Mouse (Mus musculus) midbrain, embryonic 14.5 days (tissue): ENCODE results near the gene Gna11. TPM values are rescaled to one million over a fixed set of nuclear protein-coding genes. Genes with fewer than 3 reads are reported as not detected.

Experiments
- ATAC-seq: fragments of 200-750 bp; cut with Nextera tagmentation; 2 replicates; pipeline ENCODE4 v1.8.0; 2017; ENCODE audit warnings: moderate number of reproducible peaks, moderate library complexity; ENCODE audit not compliant: low FRiP score, low TSS enrichment
- DNase-seq: peaks from one replicate; pipeline ENCODE4 v3.0.0-alpha.2; 2015
- H3K27ac ChIP-seq: fragments of 300-500 bp; sonication (generic); replicated peaks from 2 replicates; pipeline ENCODE4 v1.5.1; 2014; ENCODE audit warnings: mild to moderate bottlenecking, low read depth, low read length, moderate library complexity
- H3K27me3 ChIP-seq: fragments of 300-500 bp; sonication (generic); 2 replicates; pipeline ENCODE4 v1.6.1; 2014; ENCODE audit warnings: low read length, control low read depth, mixed read lengths; ENCODE audit not compliant: control insufficient read depth, insufficient read depth
- H3K36me3 ChIP-seq: fragments of 300-500 bp; sonication (generic); 2 replicates; pipeline ENCODE4 v1.6.1; 2014; ENCODE audit warnings: low read length, control low read depth; ENCODE audit not compliant: control insufficient read depth, insufficient read depth
- H3K4me1 ChIP-seq: fragments of 300-500 bp; sonication (generic); 2 replicates; pipeline ENCODE4 v1.6.1; 2014; ENCODE audit warnings: mild to moderate bottlenecking, antibody characterized with exemption, low read length, control low read depth; ENCODE audit not compliant: control insufficient read depth, insufficient read depth
- H3K4me2 ChIP-seq: fragments of 300-500 bp; sonication (generic); 2 replicates; pipeline ENCODE4 v1.6.1; 2014; ENCODE audit warnings: mild to moderate bottlenecking, low read length, moderate library complexity
- H3K4me3 ChIP-seq: fragments of 300-500 bp; sonication (generic); replicated peaks from 2 replicates; pipeline ENCODE4 v1.5.1; 2014; ENCODE audit warnings: low read depth, low read length
- H3K9ac ChIP-seq: fragments of 300-500 bp; sonication (generic); replicated peaks from 2 replicates; pipeline ENCODE4 v1.6.1; 2014; ENCODE audit warnings: mild to moderate bottlenecking, low read length, moderate library complexity
- H3K9me3 ChIP-seq: fragments of 300-500 bp; sonication (generic); 2 replicates; pipeline ENCODE4 v1.6.1; 2016; ENCODE audit warnings: low read length, control low read depth, mixed read lengths; ENCODE audit not compliant: control insufficient read depth
- WGBS: fragments of 180-500 bp; shearing (Covaris S2); extraction: QIAGEN DNeasy Blood & Tissue Kit; methylation state at CpG from one replicate; pipeline ENCODE4 v1.1.7; 2014; 5-methylcytosine and 5-hydroxymethylcytosine counted together
- polyA plus RNA-seq: library from polyadenylated mRNA; unstranded; fragments of >200 nt; fragmentation: Nextera tagmentation; extraction: Ambion mirVana; gene quantifications from 2 replicates; pipeline ENCODE4 v1.2.1, GENCODE M21; 2014

Gna11 gene
- polyA plus RNA-seq, 1 experiment from 2014 or later, result 86.7 TPM

DNA sequence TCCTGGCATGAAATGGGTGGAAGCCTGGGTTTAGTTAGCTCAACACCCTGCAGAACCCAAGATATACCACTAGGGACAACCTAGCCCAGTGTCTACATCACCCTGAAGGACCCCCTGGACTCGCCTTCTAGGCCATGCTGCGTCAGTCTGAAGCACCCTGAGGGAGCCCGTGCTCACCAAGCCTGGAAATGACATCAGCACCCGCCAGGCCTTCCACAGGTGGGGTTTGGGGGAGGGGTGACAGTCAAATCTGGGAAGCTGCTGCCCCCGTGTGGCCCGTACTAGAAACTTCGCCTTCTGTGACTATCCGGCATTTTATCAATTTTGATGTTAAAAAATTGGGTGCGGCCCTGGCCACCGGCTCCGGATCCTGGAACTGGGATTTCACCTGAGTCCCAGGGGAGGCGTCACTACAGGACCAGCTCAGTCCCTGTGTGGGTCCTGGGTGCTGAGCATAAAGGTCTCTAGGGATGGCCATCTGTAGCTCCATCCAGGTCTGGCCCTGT is 6.7 kb upstream of the Gna11 start:
- no peak overlapping the region for H3K27ac ChIP-seq

DNA sequence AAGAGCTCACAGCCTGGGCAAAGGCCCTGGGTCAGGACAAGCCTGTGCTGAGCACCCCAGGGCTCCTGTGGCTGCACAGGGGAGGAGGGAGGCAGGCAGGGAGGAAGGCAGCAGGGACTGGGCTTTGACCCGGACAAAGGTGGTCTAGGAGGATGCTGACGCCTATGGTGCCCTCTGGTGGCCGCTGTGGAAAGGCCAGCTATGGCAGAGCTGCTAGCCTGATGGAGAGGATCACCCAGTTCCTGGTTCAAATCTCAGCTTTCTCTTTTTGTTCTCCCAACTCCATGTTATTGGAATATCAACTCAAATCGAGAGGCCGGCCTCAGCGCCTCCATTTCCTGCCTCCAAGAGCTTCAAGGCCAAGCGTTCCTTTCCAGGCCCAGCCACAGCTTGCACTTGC is 5.3 kb upstream of the Gna11 start:
- ATAC-seq (no peak), DNase-seq (peak; percentile 70)
- Histone ChIP-seq H3K36me3 (no peaks in the 10 kb centered on the region), H3K9ac (no peak overlapping the region), H3K4me1 (0 out of 2 replicates have a peak, but pooled peaks cover 4% of the 10 kb centered on the region), H3K9me3 (no peaks in the 10 kb centered on the region), H3K4me3 (no peak overlapping the region), H3K27me3 (no peaks in the 10 kb centered on the region; the same call in 1 of the 2 replicates), H3K4me2 (no peak overlapping the region), H3K27ac (no peak overlapping the region)
- WGBS, result 17% methylated on average over 7 of the region's 7 CpGs

More for the DNA sequence above, 6.7 kb upstream of the Gna11 start:
- H3K4me2 ChIP-seq, result peak overlapping the region; percentile 25; the same call in 1 of the 2 replicates
- no peak overlapping the region for H3K4me3 ChIP-seq
- WGBS, result 6% methylated on average over 12 of the region's 12 CpGs
- peak; percentile 83 for ATAC-seq
- DNase-seq, result peak; percentile 92
- no peaks in the 10 kb centered on the region for H3K4me1 ChIP-seq
- H3K9ac ChIP-seq, result no peak overlapping the region; the same call in 1 of the 2 replicates
- no peaks in the 10 kb centered on the region for H3K9me3 ChIP-seq
- no peaks in the 10 kb centered on the region for H3K36me3 ChIP-seq
- H3K27me3 ChIP-seq, result no peaks in the 10 kb centered on the region; the same call in 1 of the 2 replicates

DNA sequence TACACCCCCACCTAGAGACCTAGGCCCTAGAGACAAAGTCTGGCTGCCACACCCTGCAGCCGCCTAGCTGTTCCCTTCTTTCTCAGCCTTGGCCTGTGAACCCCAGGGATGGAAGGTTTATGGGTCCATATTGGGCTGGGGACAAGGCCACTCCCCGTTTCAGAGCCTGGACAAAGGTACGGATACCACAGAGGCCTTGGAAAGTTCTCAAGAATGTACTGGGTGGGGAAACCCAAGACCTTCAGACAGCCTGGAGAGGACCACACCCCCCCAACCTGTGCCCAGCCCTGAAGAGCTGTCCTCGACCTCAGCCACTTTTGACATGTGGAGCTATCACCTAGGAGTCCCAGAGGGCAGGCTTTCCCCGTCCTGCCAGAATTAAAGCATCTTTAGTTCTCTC is 4.0 kb upstream of the Gna11 start:
- Histone ChIP-seq H3K9ac (no peak overlapping the region), H3K27me3 (no peaks in the 10 kb centered on the region; the same call in 1 of the 2 replicates)
- ATAC-seq, result no peak

GRCm38 (mm10) chr10:81546788-81547571 is 2.0 kb upstream of the Gna11 start:
- ATAC-seq (no peak), DNase-seq (no peak)
- Histone ChIP-seq H3K27ac (no peak overlapping the region), H3K4me2 (no peak overlapping the region), H3K9me3 (no peaks in the 10 kb centered on the region), H3K9ac (0 out of 2 replicates have a peak overlapping the region, but pooled peaks have one; percentile 20), H3K4me1 (peaks cover 20% of the 10 kb centered on the region), H3K4me3 (no peak overlapping the region), H3K27me3 (no peaks in the 10 kb centered on the region; the same call in 1 of the 2 replicates), H3K36me3 (no peaks in the 10 kb centered on the region)
- 92% methylated on average over 13 of the region's 13 CpGs for WGBS

More for the DNA sequence above, 4.0 kb upstream of the Gna11 start:
- 70% methylated on average over 5 of the region's 5 CpGs for WGBS
- peaks cover 5% of the 10 kb centered on the region for H3K4me1 ChIP-seq
- H3K4me2 ChIP-seq, result no peak overlapping the region
- H3K36me3 ChIP-seq, result no peaks in the 10 kb centered on the region
- no peak overlapping the region for H3K27ac ChIP-seq
- no peak overlapping the region for H3K4me3 ChIP-seq
- H3K9me3 ChIP-seq, result no peaks in the 10 kb centered on the region
- no peak for DNase-seq

- no peak for DNase-seq
- H3K27ac ChIP-seq, result no peak overlapping the region
- H3K4me1 ChIP-seq, result peaks cover 24% of the 10 kb centered on the region
- H3K4me2 ChIP-seq, result no peak overlapping the region
- no peak overlapping the region for H3K4me3 ChIP-seq
- WGBS, result 80% methylated on average over 5 of the region's 5 CpGs
- no peak overlapping the region for H3K9ac ChIP-seq
- H3K9me3 ChIP-seq, result no peaks in the 10 kb centered on the region
- H3K36me3 ChIP-seq, result no peaks in the 10 kb centered on the region
- no peaks in the 10 kb centered on the region; the same call in 1 of the 2 replicates for H3K27me3 ChIP-seq
- no peak for ATAC-seq
Observed at GRCm38 (mm10) chr10:81546332-81546731, 1.3 kb upstream of the Gna11 start.

DNA sequence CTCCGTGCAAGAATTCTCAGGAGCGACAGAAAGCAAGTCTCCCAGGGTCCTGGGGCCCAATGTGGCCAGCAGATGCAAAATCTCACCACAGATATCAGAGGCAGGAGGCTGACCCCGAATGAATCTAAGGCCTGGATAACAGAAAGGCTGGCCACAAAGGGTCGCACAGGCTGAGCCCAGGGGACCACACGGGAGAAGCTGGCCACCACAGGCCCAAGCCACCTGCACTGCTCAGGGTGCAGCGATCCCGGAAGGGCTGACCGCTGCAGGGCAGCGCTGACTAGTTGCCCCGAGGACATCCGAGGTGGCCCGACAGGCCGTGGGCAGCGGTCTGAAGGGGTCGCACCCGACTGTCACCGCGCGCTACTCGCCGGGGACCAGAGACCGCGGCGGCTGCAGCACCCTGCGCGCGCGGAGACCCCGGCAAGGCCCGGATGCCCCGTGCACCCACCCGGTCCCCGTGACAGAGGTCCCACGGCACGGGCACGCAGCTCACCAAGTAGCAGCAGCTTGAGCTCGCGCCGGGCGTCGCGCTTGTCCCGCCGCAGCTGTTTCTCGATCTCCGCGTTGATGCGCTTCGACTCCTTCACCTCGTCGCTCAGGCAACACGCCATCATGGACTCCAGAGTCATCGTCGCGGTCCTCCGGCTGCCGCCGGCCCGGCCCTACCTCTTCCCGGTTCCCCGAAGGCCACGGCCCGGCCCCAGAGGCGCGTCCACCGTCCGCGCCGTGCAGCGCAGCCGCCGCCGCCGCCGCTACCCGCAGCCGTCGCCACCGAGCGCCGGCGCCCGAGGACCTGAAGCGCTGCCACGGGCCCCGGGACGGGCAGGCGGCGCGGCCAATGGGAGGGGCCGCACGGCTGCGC is 462 bp downstream of the Gna11 start:
- peak overlapping the region; percentile 93 for H3K27ac ChIP-seq
- 0 out of 2 replicates have a peak, but pooled peaks have one; percentile 1 for ATAC-seq
- H3K36me3 ChIP-seq, result 0 out of 2 replicates have a peak, but pooled peaks cover 3% of the 10 kb centered on the region
- WGBS, result under 1% methylated on average over 90 of the region's 93 CpGs
- peaks cover 24% of the 10 kb centered on the region for H3K4me1 ChIP-seq
- peak overlapping the region; percentile 91 for H3K9ac ChIP-seq
- peak overlapping the region; percentile 91 for H3K4me3 ChIP-seq
- no peaks in the 10 kb centered on the region for H3K9me3 ChIP-seq
- DNase-seq, result no peak
- H3K4me2 ChIP-seq, result peak overlapping the region; percentile 95
- no peaks in the 10 kb centered on the region for H3K27me3 ChIP-seq

DNA sequence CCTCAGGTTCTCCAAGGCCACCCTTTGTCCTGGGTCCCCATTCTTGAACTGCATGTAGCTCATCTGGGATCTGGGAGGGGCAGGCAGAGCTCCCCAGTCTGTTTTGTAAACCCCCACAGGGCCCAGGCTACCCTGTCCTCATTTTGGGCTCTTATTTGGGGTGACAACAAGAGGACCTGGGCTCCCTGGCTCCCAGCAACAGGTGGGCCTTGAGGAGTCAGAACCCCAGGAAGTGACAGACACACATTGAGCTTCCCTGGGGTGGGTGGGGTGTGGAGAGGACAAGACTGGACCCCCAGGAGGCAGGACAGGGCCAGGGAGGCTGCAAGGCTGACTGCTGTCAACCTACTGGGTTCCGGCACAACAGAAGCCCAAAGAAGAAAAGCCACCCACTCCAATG is 1.4 kb downstream of the Gna11 start:
- H3K9ac ChIP-seq, result peak overlapping the region; percentile 91
- H3K4me3 ChIP-seq, result peak overlapping the region; percentile 91
- 60% methylated on average over 1 of the region's 1 CpGs for WGBS
- no peak overlapping the region for H3K27ac ChIP-seq
- H3K9me3 ChIP-seq, result no peaks in the 10 kb centered on the region
- DNase-seq (no peak), ATAC-seq (no peak)
- H3K4me1 ChIP-seq, result peaks cover 24% of the 10 kb centered on the region
- 0 out of 2 replicates have a peak, but pooled peaks cover 6% of the 10 kb centered on the region for H3K36me3 ChIP-seq
- H3K27me3 ChIP-seq, result no peaks in the 10 kb centered on the region
- H3K4me2 ChIP-seq, result peak overlapping the region; percentile 95

DNA sequence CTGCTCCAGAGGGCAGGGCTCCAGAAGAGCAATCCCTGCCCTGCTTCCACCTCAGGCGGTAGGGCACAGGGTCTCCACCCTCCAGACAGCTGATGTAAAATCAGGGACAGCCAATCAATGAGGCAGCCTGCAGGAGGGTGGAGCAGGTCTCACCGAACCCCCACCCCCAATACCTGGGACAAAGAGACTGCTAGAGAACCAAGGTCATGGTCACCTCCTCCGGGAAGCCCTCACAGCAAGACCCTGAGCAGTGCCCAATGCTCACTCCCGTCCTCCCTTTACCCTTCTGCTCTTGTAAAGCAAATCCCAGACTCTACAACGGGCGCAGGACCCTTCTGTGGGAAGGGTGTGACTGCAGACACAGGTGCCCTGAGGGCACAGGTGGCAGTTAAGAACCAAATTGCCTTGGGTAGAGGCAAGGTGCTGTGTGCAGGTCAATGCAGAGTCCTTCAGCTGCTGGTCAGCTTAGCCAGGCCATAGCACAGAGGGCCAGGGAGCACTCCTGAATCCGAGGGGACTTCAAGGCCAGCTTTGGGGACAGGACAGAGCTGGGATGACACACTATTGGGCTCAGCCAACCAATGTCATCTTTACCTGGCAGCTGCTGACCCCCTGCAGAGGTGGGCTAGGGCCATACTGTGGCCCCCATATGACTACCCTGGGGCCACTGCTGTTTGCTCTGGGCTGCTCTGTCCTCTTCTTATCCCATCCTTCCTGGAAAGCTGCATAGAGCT is 2.1 kb downstream of the Gna11 start:
- Histone ChIP-seq H3K4me1 (peaks cover 24% of the 10 kb centered on the region), H3K4me2 (peak overlapping the region; percentile 95), H3K27me3 (no peaks in the 10 kb centered on the region), H3K4me3 (0 out of 2 replicates have a peak overlapping the region, but pooled peaks have one; percentile 5), H3K36me3 (0 out of 2 replicates have a peak, but pooled peaks cover 6% of the 10 kb centered on the region), H3K27ac (no peak overlapping the region), H3K9ac (peak overlapping the region; percentile 91; the same call in 1 of the 2 replicates), H3K9me3 (no peaks in the 10 kb centered on the region)
- ATAC-seq (no peak), DNase-seq (no peak)
- 77% methylated on average over 7 of the region's 7 CpGs for WGBS
